Mouse (Mus musculus) liver, embryonic 16.5 days (tissue): ENCODE results near the gene A830018L16Rik. TPM values are rescaled to one million over a fixed set of nuclear protein-coding genes. Genes with fewer than 3 reads are reported as not detected.
"Not testable (repeated sequence)": the region's sequence is repeated elsewhere in the genome, so short reads cannot be mapped to it uniquely, and the experiment has no call there.

Source experiments
- ATAC-seq: fragments of 200-750 bp; cut with Nextera tagmentation; 2 replicates; pipeline ENCODE4 v1.8.0; 2017; ENCODE audit warnings: low read depth, mild to moderate bottlenecking, moderate number of reproducible peaks, moderate library complexity
- H3K27ac ChIP-seq: fragments of 300-500 bp; sonication (generic); 2 replicates; pipeline ENCODE4 v1.5.1; 2014; ENCODE audit warnings: mild to moderate bottlenecking, low read length
- H3K27me3 ChIP-seq: fragments of 300-500 bp; sonication (generic); 2 replicates; pipeline ENCODE4 v1.6.1; 2014; ENCODE audit warnings: low read depth, low read length, mixed read lengths; ENCODE audit not compliant: control insufficient read depth, insufficient read depth
- H3K36me3 ChIP-seq: fragments of 300-500 bp; sonication (generic); 2 replicates; pipeline ENCODE4 v1.6.1; 2014; ENCODE audit warnings: mild to moderate bottlenecking; ENCODE audit not compliant: control insufficient read depth, insufficient read depth
- H3K4me1 ChIP-seq: fragments of 300-500 bp; sonication (generic); 2 replicates; pipeline ENCODE4 v1.6.1; 2014; ENCODE audit warnings: low read depth, low read length, mixed read lengths; ENCODE audit not compliant: control insufficient read depth
- H3K4me2 ChIP-seq: fragments of 300-500 bp; sonication (generic); 2 replicates; pipeline ENCODE4 v1.6.1; 2014; ENCODE audit warnings: low read depth, low read length, mixed read lengths
- H3K4me3 ChIP-seq: fragments of 300-500 bp; sonication (generic); 2 replicates; pipeline ENCODE4 v1.5.1; 2014; ENCODE audit warnings: low read depth, mild to moderate bottlenecking, low read length
- H3K9ac ChIP-seq: fragments of 300-500 bp; sonication (generic); 2 replicates; pipeline ENCODE4 v1.6.1; 2014; ENCODE audit warnings: low read depth, low read length
- H3K9me3 ChIP-seq: fragments of 300-500 bp; sonication (generic); replicated peaks from 2 replicates; pipeline ENCODE4 v1.6.1; 2016; ENCODE audit warnings: low read length; ENCODE audit not compliant: control insufficient read depth
- WGBS: fragments of 180-500 bp; shearing (Covaris S2); extraction: QIAGEN DNeasy Blood & Tissue Kit; methylation state at CpG from one replicate; pipeline ENCODE4 v1.1.7; 2014; ENCODE audit not compliant: insufficient replicate concordance; 5-methylcytosine and 5-hydroxymethylcytosine counted together
- polyA plus RNA-seq: library from polyadenylated mRNA; unstranded; fragments of >200 nt; fragmentation: Nextera tagmentation; extraction: Ambion mirVana; gene quantifications from 2 replicates; pipeline ENCODE4 v1.2.1, GENCODE M21; 2015

The A830018L16Rik gene
- polyA plus RNA-seq, 1 experiment from 2014 or later: not detected

GRCm38 (mm10) chr1:12008789-12009550, 595.1 kb downstream of the A830018L16Rik start:
- no peaks in the 10 kb centered on the region for H3K36me3 ChIP-seq
- no peak overlapping the region for H3K9ac ChIP-seq
- whole genome bisulfite sequencing: 30% methylated on average over 2 of the region's 2 CpGs
- ATAC-seq: no peak
- H3K27ac ChIP-seq: no peak overlapping the region
- H3K9me3 ChIP-seq: no peaks in the 10 kb centered on the region
- H3K4me2 ChIP-seq: no peak overlapping the region
- H3K4me3 ChIP-seq: no peak overlapping the region
- H3K4me1 ChIP-seq: no peaks in the 10 kb centered on the region
- H3K27me3 ChIP-seq: no peaks in the 10 kb centered on the region

DNA sequence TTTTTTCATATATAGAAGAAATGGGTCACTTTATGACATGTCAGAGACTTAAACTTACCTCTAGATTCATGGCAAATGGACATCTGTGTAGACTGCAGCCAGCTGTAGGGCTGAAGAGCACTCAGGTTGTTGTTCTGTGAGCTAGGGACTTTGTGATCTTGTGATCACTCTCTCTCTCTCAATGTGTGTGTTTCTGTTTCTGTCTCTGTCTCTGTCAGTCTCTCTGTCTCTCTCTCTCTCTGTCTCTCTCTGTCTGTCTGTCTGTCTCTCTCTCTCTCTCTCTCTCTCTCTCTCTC, 595.6 kb downstream of the A830018L16Rik start:
- H3K9me3 ChIP-seq: no peaks in the 10 kb centered on the region
- no peak for ATAC-seq
- no peak overlapping the region for H3K4me2 ChIP-seq
- no peaks in the 10 kb centered on the region for H3K4me1 ChIP-seq
- no peaks in the 10 kb centered on the region for H3K27me3 ChIP-seq
- H3K4me3 ChIP-seq: no peak overlapping the region
- no peak overlapping the region for H3K27ac ChIP-seq
- H3K9ac ChIP-seq: no peak overlapping the region
- H3K36me3 ChIP-seq: no peaks in the 10 kb centered on the region

GRCm38 (mm10) chr1:12010607-12011006, 596.7 kb downstream of the A830018L16Rik start:
- Histone ChIP-seq H3K9me3 (no peaks in the 10 kb centered on the region), H3K27me3 (no peaks in the 10 kb centered on the region), H3K36me3 (no peaks in the 10 kb centered on the region), H3K4me1 (no peaks in the 10 kb centered on the region), H3K9ac (no peak overlapping the region), H3K27ac (no peak overlapping the region), H3K4me3 (no peak overlapping the region), H3K4me2 (no peak overlapping the region)
- no peak for ATAC-seq
- WGBS: 31% methylated on average over 1 of the region's 1 CpGs

DNA sequence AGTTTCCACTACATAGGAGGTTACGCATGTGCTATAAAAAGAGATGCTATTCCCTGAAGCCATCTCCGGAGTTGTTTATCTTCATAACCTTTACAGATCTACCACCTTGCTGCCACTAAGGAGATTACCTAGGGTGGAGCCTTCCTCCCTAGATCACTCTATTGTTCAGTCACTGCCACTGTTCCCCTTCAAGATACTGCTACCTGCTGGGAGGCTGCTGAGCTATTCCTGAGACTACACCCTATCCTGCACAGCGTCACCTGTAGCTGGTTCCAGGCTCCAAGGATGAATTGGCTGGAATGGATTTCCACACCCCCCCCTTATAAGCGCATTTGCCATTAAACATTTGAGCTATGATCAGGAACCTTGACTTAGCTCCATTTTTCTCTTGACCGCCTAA, 606.7 kb downstream of the A830018L16Rik start:
- H3K27me3 ChIP-seq, H3K9me3 ChIP-seq, H3K36me3 ChIP-seq, H3K4me1 ChIP-seq, H3K9ac ChIP-seq, H3K4me3 ChIP-seq, ATAC-seq, H3K27ac ChIP-seq, H3K4me2 ChIP-seq: not testable (repeated sequence)
- WGBS: 70% methylated on average over 5 of the region's 5 CpGs
